Mouse (Mus musculus): ENCODE data around the gene Wdr27. TPM values are rescaled to one million over a fixed set of nuclear protein-coding genes. Genes with fewer than 3 reads are reported as not detected.

Gene Wdr27
- polyA plus RNA-seq, 1 experiment from 2014 or later, result 5.0 TPM

DNA sequence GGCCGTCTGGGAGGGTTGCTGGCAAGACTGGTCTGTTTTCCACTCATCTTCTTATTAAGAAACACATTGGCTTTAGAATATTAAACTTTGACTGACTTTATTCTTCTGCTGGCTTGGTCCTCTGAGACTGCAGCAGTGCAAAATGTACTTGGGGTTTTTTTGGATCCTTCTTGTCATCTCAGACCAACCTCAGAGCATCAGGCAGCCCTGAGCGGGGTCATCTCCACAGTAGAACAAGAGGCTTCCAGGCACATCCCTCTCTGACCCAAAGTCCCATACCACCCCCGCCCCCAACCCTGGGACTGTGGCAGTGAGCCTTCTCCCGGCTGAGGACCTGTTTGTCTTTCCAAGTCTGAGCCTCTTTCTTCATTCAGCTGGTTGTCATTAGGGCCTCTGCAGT lies 171.6 kb downstream of the Wdr27 start:
- Histone ChIP-seq H3K27me3 (ENCODE audit: low read depth, poor library complexity, severe bottlenecking) (no peaks in the 10 kb centered on the region), H3K9me3 (replicated peaks) (no peaks in the 10 kb centered on the region), H3K4me3 (no peak overlapping the region), H3K4me1 (no peaks in the 10 kb centered on the region), H3K27ac (no peak overlapping the region), H3K36me3 (no peaks in the 10 kb centered on the region)
- DNase-seq (ENCODE audit: low spot score), result no peak
- 77% methylated on average over 4 of the region's 4 CpGs for WGBS

DNA sequence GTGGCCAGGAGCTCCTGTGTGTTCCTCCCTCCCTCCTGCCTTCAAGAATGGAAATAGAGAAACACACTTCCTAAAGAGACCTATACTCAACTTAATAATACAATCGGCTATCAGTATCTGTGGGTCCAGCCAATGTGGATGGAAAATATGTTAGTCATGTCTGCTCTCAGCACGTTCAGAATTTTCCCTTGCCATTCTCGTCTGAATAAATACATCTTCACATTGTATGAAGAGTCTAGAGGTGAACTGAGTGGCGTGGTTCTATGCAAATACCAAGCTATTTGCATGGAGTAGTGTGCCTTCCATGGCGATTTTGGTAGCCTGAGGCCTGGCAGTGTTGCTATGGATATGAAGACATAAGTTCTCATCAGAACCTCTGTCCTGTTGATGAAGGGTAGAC lies 172.6 kb downstream of the Wdr27 start:
- no peak overlapping the region for H3K4me3 ChIP-seq
- WGBS, result 83% methylated on average over 5 of the region's 5 CpGs
- no peaks in the 10 kb centered on the region for H3K4me1 ChIP-seq
- no peaks in the 10 kb centered on the region for H3K27me3 ChIP-seq (ENCODE audit: low read depth, poor library complexity, severe bottlenecking)
- H3K9me3 ChIP-seq (replicated peaks), result no peaks in the 10 kb centered on the region
- no peak for DNase-seq (ENCODE audit: low spot score)
- no peaks in the 10 kb centered on the region for H3K36me3 ChIP-seq
- H3K27ac ChIP-seq, result no peak overlapping the region

Other genes with a start within 250 kb of the Wdr27 start
- 0.97 and 2.0 TPM in 2 replicates for gene Thbs2, start 248.9 kb downstream of the Wdr27 start, polyA plus RNA-seq (2016; fragmentation: Nextera tagmentation; extraction: Ambion mirVana)
- gene 1600012H06Rik, start within 50 bp of the Wdr27 start, polyA plus RNA-seq (2016; fragmentation: Nextera tagmentation; extraction: Ambion mirVana), result 21.3 and 25.4 TPM in 2 replicates
- gene Phf10, start 18.1 kb upstream of the Wdr27 start, polyA plus RNA-seq (2016; fragmentation: Nextera tagmentation; extraction: Ambion mirVana), result 31.0 and 32.2 TPM in 2 replicates
- 10.9 and 11.1 TPM in 2 replicates for gene 9030025P20Rik, start 35.3 kb upstream of the Wdr27 start, polyA plus RNA-seq (2016; fragmentation: Nextera tagmentation; extraction: Ambion mirVana)
- 0.31 and 0.78 TPM in 2 replicates for gene Gm3417, start 35.6 kb upstream of the Wdr27 start, polyA plus RNA-seq (2016; fragmentation: Nextera tagmentation; extraction: Ambion mirVana)
- gene Gm3435, start 67.0 kb upstream of the Wdr27 start, polyA plus RNA-seq (2016; fragmentation: Nextera tagmentation; extraction: Ambion mirVana), result 4.8 and 4.9 TPM in 2 replicates
- gene Ermard, start 98.0 kb upstream of the Wdr27 start, polyA plus RNA-seq (2016; fragmentation: Nextera tagmentation; extraction: Ambion mirVana), result 76.1 and 100.0 TPM in 2 replicates
- 1.5 TPM in 1 of 2 replicates, not detected in the other for gene Tcte3, start 98.3 kb upstream of the Wdr27 start, polyA plus RNA-seq (2016; fragmentation: Nextera tagmentation; extraction: Ambion mirVana)
- gene Gm3448, start 98.4 kb upstream of the Wdr27 start, polyA plus RNA-seq (2016; fragmentation: Nextera tagmentation; extraction: Ambion mirVana), result 3.7 and 3.9 TPM in 2 replicates

All from limb, embryonic 10.5 days (tissue).